ENCODE assay signal across 13 mouse cellular contexts in the genomic region with DNA sequence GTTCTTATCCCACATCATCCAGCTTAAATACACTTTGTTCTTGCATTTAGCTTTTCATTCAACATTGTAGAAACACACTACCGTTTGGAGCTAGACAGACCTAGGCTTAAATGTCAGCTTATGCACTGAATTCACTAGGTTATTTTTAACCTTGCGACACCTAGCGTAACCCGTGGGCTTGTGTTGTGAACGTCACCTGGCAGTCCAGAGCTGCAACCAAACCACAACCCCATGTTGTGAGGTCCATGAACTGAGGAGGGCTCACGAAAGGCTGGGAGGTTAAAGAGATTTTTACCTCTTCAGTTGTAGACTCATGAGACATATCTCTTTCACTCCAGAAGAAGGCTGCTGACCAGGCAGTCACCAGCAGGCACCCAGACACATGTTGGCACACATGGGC.
A peak's percentile ranks its signal among the peaks of the same experiment; 100 is the strongest.
DNase-seq lines count a peak whose midpoint lies in the region.
"Had no signal": no experiment of that assay in that cellular context is flagged by ENCODE, and none has a peak within 500 bp of the region (broad histone marks: within the 10 kb centered on the region; RNA-seq: fewer than 3 reads in every experiment).

No protein-coding gene starts in this region.

- DNase-seq in gastrocnemius, adult 8-10 months (ENCODE audit: low spot score in 2 of 2), result peak; percentile 13 to 22
- no peak for DNase-seq in gastrocnemius, postnatal 36 days
- DNase-seq in thymus, postnatal 0 days (ENCODE audit: low spot score), result peak; percentile 8
- DNase-seq in thymus, postnatal 4 days, result no peak
- DNase-seq in natural killer cell, adult 2 months (ENCODE audit: low spot score in 2 of 2), result peak; percentile 12 to 30
- no peak for DNase-seq in retina, embryonic 14.5 days (ENCODE audit: low spot score)
- DNase-seq: adrenal gland, adult 2 months; adrenal gland, postnatal 25 days; cerebellum, adult 2 months; cerebellum, postnatal 10 days; forebrain, postnatal 0 days; heart, adult 18-20 months; heart, postnatal 36 days had no signal

- intact Hi-C loops in gastrocnemius, postnatal 36 days (cut with DNase I), result no loop called here

Comparison
In these comparisons a context has a peak if more than half of its experiments do, and no peak if none do; other contexts are left out.
1. DNase-seq: peak in gastrocnemius, adult 8-10 months (2 of 2), thymus, postnatal 0 days (single experiment) and natural killer cell, adult 2 months (2 of 2); none in gastrocnemius, postnatal 36 days (0 of 2), thymus, postnatal 4 days (single experiment) and retina, embryonic 14.5 days (single experiment).